Mouse (Mus musculus) intestine, embryonic 15.5 days (tissue): ENCODE measurements around the gene Ube2c. TPM values are rescaled to one million over a fixed set of nuclear protein-coding genes. Genes with fewer than 3 reads are reported as not detected.

Source experiments
- ATAC-seq: fragments of 200-750 bp; cut with Nextera tagmentation; 2 replicates; pipeline ENCODE4 v1.8.0; 2017; ENCODE audit warnings: moderate TSS enrichment, moderate library complexity
- H3K27ac ChIP-seq: fragments of 300-500 bp; sonication (generic); 2 replicates; pipeline ENCODE4 v1.5.1; 2015; ENCODE audit warnings: mild to moderate bottlenecking, inconsistent platforms
- H3K27me3 ChIP-seq: fragments of 300-500 bp; sonication (generic); replicated peaks from 2 replicates; pipeline ENCODE4 v1.6.1; 2015; ENCODE audit warnings: inconsistent platforms
- H3K36me3 ChIP-seq: fragments of 300-500 bp; sonication (generic); 2 replicates; pipeline ENCODE4 v1.6.1; 2015; ENCODE audit warnings: inconsistent platforms
- H3K4me1 ChIP-seq: fragments of 300-500 bp; sonication (generic); replicated peaks from 2 replicates; pipeline ENCODE4 v1.6.1; 2015; ENCODE audit warnings: inconsistent platforms
- H3K4me2 ChIP-seq: fragments of 300-500 bp; sonication (generic); replicated peaks from 2 replicates; pipeline ENCODE4 v1.6.1; 2015; ENCODE audit warnings: mild to moderate bottlenecking, inconsistent platforms
- H3K4me3 ChIP-seq: fragments of 300-500 bp; sonication (generic); replicated peaks from 2 replicates; pipeline ENCODE4 v1.5.1; 2015; ENCODE audit warnings: inconsistent platforms
- H3K9ac ChIP-seq: fragments of 300-500 bp; sonication (generic); 2 replicates; pipeline ENCODE4 v1.6.1; 2015; ENCODE audit warnings: inconsistent platforms
- H3K9me3 ChIP-seq: fragments of 300-500 bp; sonication (generic); 2 replicates; pipeline ENCODE4 v1.6.1; 2016; ENCODE audit warnings: inconsistent platforms
- WGBS: fragments of 180-500 bp; shearing (Covaris S2); methylation state at CpG from one replicate; pipeline ENCODE4 v1.1.7; 2015; 5-methylcytosine and 5-hydroxymethylcytosine counted together
- polyA plus RNA-seq: library from polyadenylated mRNA; unstranded; fragments of >200 nt; fragmentation: Nextera tagmentation; extraction: Ambion mirVana; gene quantifications from 2 replicates; pipeline ENCODE4 v1.2.1, GENCODE M21; 2015

Ube2c gene
- polyA plus RNA-seq, 1 experiment from 2014 or later = 431 TPM

GRCm38 (mm10) chr2:164767812-164768540 lies 1.7 kb upstream of the Ube2c start:
- no peak for ATAC-seq
- no peaks in the 10 kb centered on the region for H3K9me3 ChIP-seq
- H3K4me3 ChIP-seq = no peak overlapping the region
- H3K9ac ChIP-seq = no peak overlapping the region
- H3K27me3 ChIP-seq = no peaks in the 10 kb centered on the region
- H3K4me1 ChIP-seq = peaks cover 20% of the 10 kb centered on the region
- 92% methylated on average over 15 of the region's 15 CpGs for WGBS
- no peak overlapping the region for H3K27ac ChIP-seq
- H3K4me2 ChIP-seq = no peak overlapping the region
- H3K36me3 ChIP-seq = peaks cover 19% of the 10 kb centered on the region

- Histone ChIP-seq H3K4me2 (peak overlapping the region; percentile 84), H3K4me1 (peaks cover 20% of the 10 kb centered on the region), H3K27me3 (no peaks in the 10 kb centered on the region), H3K9ac (peak overlapping the region; percentile 83), H3K36me3 (peaks cover 11% of the 10 kb centered on the region), H3K4me3 (peak overlapping the region; percentile 95), H3K27ac (peak overlapping the region; percentile 74), H3K9me3 (no peaks in the 10 kb centered on the region)
- ATAC-seq = peak; percentile 15
- 4% methylated on average over 15 of the region's 15 CpGs for WGBS
Measured at GRCm38 (mm10) chr2:164770279-164770678, 581 bp downstream of the Ube2c start.

- 62% methylated on average over 8 of the region's 8 CpGs for WGBS
- peak overlapping the region; percentile 95 for H3K4me3 ChIP-seq
- no peak for ATAC-seq
- H3K4me2 ChIP-seq = peak overlapping the region; percentile 84
- peaks cover 20% of the 10 kb centered on the region for H3K4me1 ChIP-seq
- no peaks in the 10 kb centered on the region for H3K9me3 ChIP-seq
- H3K9ac ChIP-seq = peak overlapping the region; percentile 83
- 0 out of 2 replicates have a peak overlapping the region, but pooled peaks have one; percentile 74 for H3K27ac ChIP-seq
- no peaks in the 10 kb centered on the region for H3K27me3 ChIP-seq
- H3K36me3 ChIP-seq = peaks cover 7% of the 10 kb centered on the region
Measured at GRCm38 (mm10) chr2:164771123-164771522, 1.4 kb downstream of the Ube2c start.

GRCm38 (mm10) chr2:164773229-164773988 lies 3.7 kb downstream of the Ube2c start:
- H3K4me3 ChIP-seq = no peak overlapping the region
- H3K9ac ChIP-seq = no peak overlapping the region
- H3K27ac ChIP-seq = 0 out of 2 replicates have a peak overlapping the region, but pooled peaks have one; percentile 22
- no peaks in the 10 kb centered on the region for H3K27me3 ChIP-seq
- no peak overlapping the region for H3K4me2 ChIP-seq
- H3K4me1 ChIP-seq = peaks cover 20% of the 10 kb centered on the region
- no peak for ATAC-seq
- no peaks in the 10 kb centered on the region for H3K9me3 ChIP-seq
- 74% methylated on average over 14 of the region's 14 CpGs for WGBS
- peaks cover 2% of the 10 kb centered on the region for H3K36me3 ChIP-seq

GRCm38 (mm10) chr2:164773989-164774364 lies 4.3 kb downstream of the Ube2c start:
- Histone ChIP-seq H3K36me3 (peaks cover 2% of the 10 kb centered on the region), H3K9me3 (no peaks in the 10 kb centered on the region), H3K4me1 (peaks cover 20% of the 10 kb centered on the region), H3K4me2 (no peak overlapping the region), H3K27me3 (no peaks in the 10 kb centered on the region), H3K9ac (no peak overlapping the region), H3K27ac (peak overlapping the region; percentile 22; the same call in 1 of the 2 replicates), H3K4me3 (no peak overlapping the region)
- ATAC-seq = no peak; the same call in 1 of the 2 replicates
- 72% methylated on average over 5 of the region's 5 CpGs for WGBS

GRCm38 (mm10) chr2:164776130-164776529 lies 6.4 kb downstream of the Ube2c start:
- Histone ChIP-seq H3K9ac (no peak overlapping the region), H3K9me3 (no peaks in the 10 kb centered on the region), H3K4me2 (no peak overlapping the region), H3K36me3 (peaks cover 2% of the 10 kb centered on the region), H3K27ac (no peak overlapping the region), H3K27me3 (no peaks in the 10 kb centered on the region), H3K4me1 (peaks cover 11% of the 10 kb centered on the region), H3K4me3 (no peak overlapping the region)
- ATAC-seq = no peak
- 71% methylated on average over 6 of the region's 6 CpGs for WGBS

GRCm38 (mm10) chr2:164776801-164777200 lies 7.1 kb downstream of the Ube2c start:
- peaks cover 5% of the 10 kb centered on the region for H3K4me1 ChIP-seq
- H3K27me3 ChIP-seq = no peaks in the 10 kb centered on the region
- WGBS = 53% methylated on average over 17 of the region's 17 CpGs
- no peak overlapping the region for H3K9ac ChIP-seq
- H3K9me3 ChIP-seq = no peaks in the 10 kb centered on the region
- H3K4me3 ChIP-seq = no peak overlapping the region
- H3K4me2 ChIP-seq = no peak overlapping the region
- H3K36me3 ChIP-seq = no peaks in the 10 kb centered on the region
- ATAC-seq = no peak
- no peak overlapping the region for H3K27ac ChIP-seq

- Histone ChIP-seq H3K27me3 (no peaks in the 10 kb centered on the region), H3K9me3 (no peaks in the 10 kb centered on the region), H3K9ac (no peak overlapping the region), H3K4me2 (no peak overlapping the region), H3K36me3 (no peaks in the 10 kb centered on the region), H3K4me3 (no peak overlapping the region), H3K4me1 (no peaks in the 10 kb centered on the region; the same call in 1 of the 2 replicates), H3K27ac (no peak overlapping the region)
- no peak for ATAC-seq
- 84% methylated on average over 30 of the region's 30 CpGs for WGBS
Measured at GRCm38 (mm10) chr2:164777246-164778014, 7.7 kb downstream of the Ube2c start.

GRCm38 (mm10) chr2:164778015-164778287 lies 8.3 kb downstream of the Ube2c start:
- Histone ChIP-seq H3K27me3 (no peaks in the 10 kb centered on the region), H3K4me2 (no peak overlapping the region)

GRCm38 (mm10) chr2:164778809-164779208 lies 9.1 kb downstream of the Ube2c start:
- H3K9ac ChIP-seq = no peak overlapping the region
- no peak overlapping the region for H3K27ac ChIP-seq
- no peaks in the 10 kb centered on the region for H3K36me3 ChIP-seq
- H3K4me1 ChIP-seq = no peaks in the 10 kb centered on the region
- no peaks in the 10 kb centered on the region for H3K27me3 ChIP-seq
- H3K9me3 ChIP-seq = no peaks in the 10 kb centered on the region
- no peak overlapping the region for H3K4me2 ChIP-seq
- H3K4me3 ChIP-seq = no peak overlapping the region
- 75% methylated on average over 7 of the region's 7 CpGs for WGBS
- ATAC-seq = no peak

More at GRCm38 (mm10) chr2:164778015-164778287, 8.3 kb downstream of the Ube2c start:
- no peaks in the 10 kb centered on the region for H3K36me3 ChIP-seq
- H3K9ac ChIP-seq = no peak overlapping the region
- WGBS = 90% methylated on average over 11 of the region's 11 CpGs
- H3K27ac ChIP-seq = no peak overlapping the region
- H3K4me3 ChIP-seq = no peak overlapping the region
- ATAC-seq = no peak
- H3K9me3 ChIP-seq = no peaks in the 10 kb centered on the region
- no peaks in the 10 kb centered on the region; the same call in 1 of the 2 replicates for H3K4me1 ChIP-seq

- WGBS = 62% methylated on average over 8 of the region's 8 CpGs
- no peaks in the 10 kb centered on the region for H3K9me3 ChIP-seq
- H3K9ac ChIP-seq = no peak within 1 kb of the TSS
- no peak within 1 kb of the TSS for H3K27ac ChIP-seq
- ATAC-seq = no peak
- no peaks in the 10 kb centered on the region for H3K36me3 ChIP-seq
- H3K27me3 ChIP-seq = no peaks in the 10 kb centered on the region
- H3K4me3 ChIP-seq = no peak within 1 kb of the TSS
- no peak within 1 kb of the TSS for H3K4me2 ChIP-seq
- peaks cover under 1% of the 10 kb centered on the region; the same call in 1 of the 2 replicates for H3K4me1 ChIP-seq
Measured at GRCm38 (mm10) chr2:164779481-164780086, 9.9 kb downstream of the Ube2c start, which contains the start of gene Tnnc2. Gene Tnnc2, minus strand, starts transcription at chr2:164779967.

- Histone ChIP-seq H3K4me1 (peaks cover 10% of the 10 kb centered on the region), H3K27me3 (no peaks in the 10 kb centered on the region), H3K4me3 (no peak overlapping the region), H3K27ac (no peak overlapping the region), H3K36me3 (no peaks in the 10 kb centered on the region), H3K9me3 (no peaks in the 10 kb centered on the region), H3K4me2 (no peak overlapping the region), H3K9ac (no peak overlapping the region)
- ATAC-seq = no peak
- WGBS = 74% methylated on average over 4 of the region's 4 CpGs
Measured at GRCm38 (mm10) chr2:164781876-164782275, 12.2 kb downstream of the Ube2c start.
